Mouse (Mus musculus): ENCODE data around the gene Galntl5. TPM values are rescaled to one million over a fixed set of nuclear protein-coding genes. Genes with fewer than 3 reads are reported as not detected.
A peak's percentile ranks its signal among the peaks of the same experiment; 100 is the strongest.
"Not testable (repeated sequence)": the region's sequence is repeated elsewhere in the genome, so short reads cannot be mapped to it uniquely, and the experiment has no call there.

The Galntl5 gene
- polyA plus RNA-seq, 1 experiment from 2014 or later, result not detected

DNA sequence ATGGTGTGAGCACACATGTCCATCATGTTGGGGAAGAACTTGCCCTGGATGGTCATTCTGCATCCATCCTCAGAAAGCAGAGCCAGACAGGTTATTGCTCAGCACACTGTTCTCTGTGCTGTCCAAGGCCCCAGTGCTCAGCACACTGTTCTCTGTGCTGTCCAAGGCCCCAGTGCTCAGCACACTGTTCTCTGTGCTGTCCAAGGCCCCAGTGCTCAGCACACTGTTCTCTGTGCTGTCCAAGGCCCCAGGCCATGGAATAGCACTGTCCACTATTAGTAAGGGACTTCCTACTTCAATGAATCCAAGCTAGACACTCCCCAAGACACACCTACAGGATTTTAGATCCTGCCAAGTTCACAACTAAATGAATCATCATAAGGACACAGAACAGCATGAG is 32.0 kb downstream of the Galntl5 start:
- H3K4me2 ChIP-seq; H3K9ac ChIP-seq; H3K4me3 ChIP-seq; H3K4me1 ChIP-seq (replicated peaks); H3K27ac ChIP-seq (replicated peaks); H3K27me3 ChIP-seq; H3K36me3 ChIP-seq; ATAC-seq (ENCODE audit: low read depth); H3K9me3 ChIP-seq: not testable (repeated sequence)

DNA sequence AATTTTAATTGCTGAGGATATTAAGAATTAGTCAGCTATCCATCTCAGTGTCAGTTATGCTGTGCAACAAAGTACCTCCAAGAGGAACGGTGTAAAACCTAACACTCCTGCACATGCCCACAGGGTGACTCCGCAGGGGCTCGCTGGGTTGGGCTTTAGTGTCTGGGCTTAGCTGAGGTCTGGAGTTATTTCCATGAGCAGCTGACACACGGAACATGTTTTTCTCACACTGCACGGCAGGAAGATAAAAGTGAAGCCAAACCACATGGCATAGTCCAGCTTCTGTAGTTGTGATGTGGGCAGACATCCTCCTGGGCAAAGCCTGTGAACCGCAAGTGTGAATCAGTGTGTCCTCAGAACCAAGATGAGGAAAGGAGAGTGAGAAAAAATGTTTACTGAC is 33.7 kb downstream of the Galntl5 start:
- 81% methylated on average over 6 of the region's 6 CpGs for WGBS
- H3K4me1 ChIP-seq (replicated peaks), result no peaks in the 10 kb centered on the region
- H3K4me3 ChIP-seq, result no peak overlapping the region
- H3K27ac ChIP-seq (replicated peaks), result no peak overlapping the region
- H3K4me2 ChIP-seq, result no peak overlapping the region
- H3K9ac ChIP-seq, result no peak overlapping the region
- no peaks in the 10 kb centered on the region for H3K36me3 ChIP-seq
- H3K27me3 ChIP-seq, result no peaks in the 10 kb centered on the region
- ATAC-seq (ENCODE audit: low read depth), result no peak
- no peaks in the 10 kb centered on the region for H3K9me3 ChIP-seq

DNA sequence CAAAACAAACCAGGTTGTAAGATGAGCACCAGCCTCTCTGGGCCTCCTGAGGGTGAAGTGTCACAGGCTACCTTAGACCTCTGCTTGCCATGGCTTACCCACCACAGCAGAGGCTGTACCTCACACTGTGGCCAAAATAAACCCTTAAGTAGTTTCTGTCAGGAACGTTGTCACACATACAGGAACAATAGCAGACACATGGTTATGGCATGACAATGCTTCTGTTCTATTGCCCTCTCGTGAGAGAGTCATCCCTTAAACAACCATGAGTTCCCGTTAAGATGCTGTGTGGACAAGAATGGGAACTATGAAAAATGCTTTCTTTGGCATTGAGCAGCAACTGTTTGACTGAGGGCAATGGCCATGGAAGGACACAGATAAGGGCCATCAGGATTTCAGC is 40.3 kb downstream of the Galntl5 start, which contains the start of gene Galnt11:
TSS of gene Galnt11 (plus strand) at position 301 of the 400 bp plus-strand sequence.
- H3K9ac ChIP-seq, result peak within 1 kb of the TSS; percentile 83
- H3K27me3 ChIP-seq, result no peaks in the 10 kb centered on the region
- ATAC-seq (ENCODE audit: low read depth), result no peak
- H3K36me3 ChIP-seq, result 0 out of 2 replicates have a peak, but pooled peaks cover 6% of the 10 kb centered on the region
- H3K9me3 ChIP-seq, result no peaks in the 10 kb centered on the region
- H3K27ac ChIP-seq (replicated peaks), result peak within 1 kb of the TSS; percentile 90
- H3K4me1 ChIP-seq (replicated peaks), result peaks cover 19% of the 10 kb centered on the region
- H3K4me2 ChIP-seq, result peak within 1 kb of the TSS; percentile 58
- WGBS, result 91% methylated on average over 3 of the region's 3 CpGs
- peak within 1 kb of the TSS; percentile 64 for H3K4me3 ChIP-seq

DNA sequence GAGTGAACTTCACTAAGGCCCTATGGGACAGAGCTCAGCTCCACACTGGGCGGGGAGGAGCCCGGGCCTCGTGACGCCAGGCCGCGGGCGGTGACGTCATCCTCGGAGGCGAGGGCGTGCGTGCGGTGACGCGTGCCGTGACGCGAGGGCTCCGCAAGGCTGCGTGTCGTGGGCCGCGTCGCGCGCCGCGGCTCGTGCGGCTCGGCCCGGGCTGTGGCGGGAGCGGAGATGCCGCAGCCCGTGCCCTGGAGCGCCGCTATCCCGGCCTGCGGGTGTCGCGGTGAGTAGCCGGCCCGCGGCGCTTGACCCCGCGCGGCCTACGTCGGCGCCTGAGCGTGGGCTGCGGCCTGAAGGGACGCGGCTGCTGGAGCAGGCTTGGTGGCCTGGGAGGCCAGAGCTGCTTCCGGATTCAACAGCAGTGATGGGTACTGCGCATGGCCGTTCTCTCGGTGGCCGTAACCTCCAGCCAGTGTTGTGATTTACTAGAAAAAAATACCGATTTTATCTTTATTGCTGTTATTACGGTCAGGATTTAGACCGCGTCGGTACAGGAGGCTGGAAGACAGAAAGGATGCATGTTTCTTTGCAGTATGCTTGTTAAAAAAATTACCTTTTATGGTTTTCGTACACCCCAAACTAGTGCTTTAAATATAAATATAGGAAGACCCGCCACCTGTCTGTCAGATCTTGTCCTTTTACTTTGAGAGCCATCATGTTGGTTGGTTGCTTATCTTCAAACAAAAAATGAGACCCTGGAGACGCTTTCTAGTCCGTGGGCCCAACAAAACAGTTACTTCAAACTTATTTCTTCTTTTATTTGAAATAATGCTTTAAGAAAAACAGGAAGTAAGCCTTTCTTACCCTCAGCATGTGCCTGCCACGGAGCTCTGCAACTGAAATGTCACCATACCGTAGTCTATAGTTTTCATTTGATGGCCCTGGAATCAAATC is 41.8 kb downstream of the Galntl5 start, which contains the start of gene E130116L18Rik:
TSS of gene E130116L18Rik (minus strand) at position 402 of the 951 bp plus-strand sequence.
- peak; percentile 98 for ATAC-seq (ENCODE audit: low read depth)
- WGBS, result 5% methylated on average over 66 of the region's 72 CpGs
- H3K4me2 ChIP-seq, result peak within 1 kb of the TSS; percentile 58
- H3K9ac ChIP-seq, result peak within 1 kb of the TSS; percentile 83
- H3K36me3 ChIP-seq, result 0 out of 2 replicates have a peak, but pooled peaks cover 11% of the 10 kb centered on the region
- peak within 1 kb of the TSS; percentile 90 for H3K27ac ChIP-seq (replicated peaks)
- peaks cover 19% of the 10 kb centered on the region for H3K4me1 ChIP-seq (replicated peaks)
- no peaks in the 10 kb centered on the region for H3K9me3 ChIP-seq
- no peaks in the 10 kb centered on the region for H3K27me3 ChIP-seq
- H3K4me3 ChIP-seq, result peak within 1 kb of the TSS; percentile 64

DNA sequence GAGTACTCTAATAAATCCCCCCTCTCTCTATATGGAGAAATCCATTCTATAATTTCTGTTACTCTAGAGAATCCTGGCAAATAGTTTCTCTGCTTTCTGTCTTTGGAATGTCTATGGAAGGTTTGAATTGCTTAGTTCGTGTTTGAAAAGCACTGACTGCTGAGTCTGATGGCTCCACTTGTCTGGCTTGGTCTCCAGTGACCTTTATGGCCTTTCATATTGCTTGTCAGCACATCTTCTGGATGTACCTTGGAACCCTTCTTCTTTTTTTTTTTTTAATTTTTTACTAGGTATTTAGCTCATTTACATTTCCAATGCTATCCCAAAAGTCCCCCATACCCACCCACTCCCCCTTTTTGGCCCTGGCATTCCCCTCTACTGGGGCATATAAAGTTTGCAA is 43.1 kb downstream of the Galntl5 start:
- peaks cover 20% of the 10 kb centered on the region; the same call in 1 of the 2 replicates for H3K36me3 ChIP-seq
- peak overlapping the region; percentile 58 for H3K4me2 ChIP-seq
- not testable (repeated sequence) for H3K27me3 ChIP-seq; ATAC-seq (ENCODE audit: low read depth); H3K9ac ChIP-seq; H3K27ac ChIP-seq (replicated peaks); H3K9me3 ChIP-seq
- 0 out of 2 replicates have a peak overlapping the region, but pooled peaks have one; percentile 64 for H3K4me3 ChIP-seq
- peaks cover 19% of the 10 kb centered on the region for H3K4me1 ChIP-seq (replicated peaks)
- 94% methylated on average over 1 of the region's 1 CpGs for WGBS

DNA sequence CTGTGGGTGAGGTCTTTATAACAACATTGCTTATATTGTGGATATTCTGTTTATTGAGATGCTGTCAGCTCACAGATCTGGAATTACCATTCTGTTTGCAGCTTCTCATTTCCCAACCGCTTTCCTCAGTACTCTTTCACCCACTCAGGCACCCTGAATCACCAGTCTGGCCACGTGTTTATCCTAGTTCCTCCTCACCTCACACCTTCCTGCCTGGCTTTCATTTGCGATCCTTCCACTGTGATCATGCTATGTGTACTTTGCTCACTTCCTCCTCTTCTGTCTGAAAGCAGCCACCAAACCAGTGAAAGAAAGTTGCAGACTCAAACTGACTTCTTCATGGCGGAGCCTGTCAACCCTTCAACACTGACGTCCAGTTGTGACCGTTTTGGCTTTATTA is 61.8 kb downstream of the Galntl5 start:
- no peak for ATAC-seq (ENCODE audit: low read depth)

DNA sequence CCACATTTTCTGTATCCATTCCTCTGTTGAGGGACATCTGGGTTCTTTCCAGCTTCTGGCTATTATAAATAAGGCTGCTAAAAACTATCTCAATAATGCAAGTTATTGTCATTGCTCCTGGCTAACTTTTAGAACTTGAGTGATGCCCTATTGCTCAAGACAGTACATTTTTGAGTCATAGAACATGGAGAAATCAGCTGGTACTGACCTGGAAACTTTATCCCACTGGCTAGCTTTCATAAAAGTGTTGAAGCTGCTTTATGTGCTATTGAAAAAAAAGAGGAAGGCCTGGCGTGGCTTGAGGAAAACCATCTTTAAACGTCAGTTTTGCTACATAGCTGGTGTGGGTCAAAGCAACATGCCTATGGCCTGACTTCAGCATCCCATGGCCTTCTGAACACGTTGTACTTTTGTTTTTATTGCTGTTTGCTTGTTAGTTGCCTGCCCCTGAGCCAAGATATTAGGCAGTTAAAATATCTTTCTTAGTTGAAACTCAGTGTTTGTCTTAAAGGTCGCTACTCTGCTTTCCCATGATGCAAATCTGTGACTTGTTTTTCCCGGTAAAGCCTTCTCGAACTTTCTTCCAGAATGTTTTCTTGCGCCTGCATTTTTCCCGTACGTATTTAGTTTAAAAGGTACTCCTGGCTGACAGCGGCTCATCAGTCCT is 64.7 kb downstream of the Galntl5 start:
- Histone ChIP-seq H3K27me3 (no peaks in the 10 kb centered on the region), H3K4me2 (no peak overlapping the region), H3K27ac (replicated peaks) (no peak overlapping the region), H3K9me3 (no peaks in the 10 kb centered on the region), H3K36me3 (peaks cover 45% of the 10 kb centered on the region), H3K4me3 (no peak overlapping the region), H3K9ac (no peak overlapping the region), H3K4me1 (replicated peaks) (no peaks in the 10 kb centered on the region)
- no peak for ATAC-seq (ENCODE audit: low read depth)
- 93% methylated on average over 10 of the region's 10 CpGs for WGBS

More for the DNA sequence above, 61.8 kb downstream of the Galntl5 start:
- no peaks in the 10 kb centered on the region for H3K4me1 ChIP-seq (replicated peaks)
- H3K9me3 ChIP-seq, result no peaks in the 10 kb centered on the region
- H3K9ac ChIP-seq, result no peak overlapping the region
- H3K36me3 ChIP-seq, result peaks cover 27% of the 10 kb centered on the region
- no peak overlapping the region for H3K4me3 ChIP-seq
- H3K27me3 ChIP-seq, result no peaks in the 10 kb centered on the region
- H3K4me2 ChIP-seq, result no peak overlapping the region
- no peak overlapping the region for H3K27ac ChIP-seq (replicated peaks)
- WGBS, result 92% methylated on average over 6 of the region's 6 CpGs

DNA sequence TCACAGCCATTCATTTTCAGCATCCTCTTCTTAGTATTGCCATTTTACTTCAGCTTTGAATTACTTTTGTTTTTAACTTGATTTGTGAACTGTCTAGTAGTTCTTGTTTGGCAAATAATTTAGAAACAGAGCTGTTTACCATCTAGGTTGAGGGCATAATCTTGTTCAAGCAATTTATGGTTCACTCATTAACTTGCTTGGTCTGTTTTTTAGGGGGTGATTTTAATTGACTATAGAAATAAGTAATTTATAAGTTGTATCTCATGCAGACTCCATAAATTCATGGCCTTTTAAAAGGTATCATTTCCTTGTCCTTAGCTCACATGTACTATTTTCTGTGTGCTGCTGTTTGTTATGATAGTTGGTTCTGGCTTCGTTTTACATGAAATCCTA is 65.2 kb downstream of the Galntl5 start:
- WGBS, result 83% methylated on average over 1 of the region's 1 CpGs
- Histone ChIP-seq H3K27ac (replicated peaks) (no peak overlapping the region), H3K36me3 (peaks cover 47% of the 10 kb centered on the region), H3K9me3 (no peaks in the 10 kb centered on the region), H3K27me3 (no peaks in the 10 kb centered on the region), H3K4me2 (no peak overlapping the region), H3K4me3 (no peak overlapping the region), H3K9ac (no peak overlapping the region), H3K4me1 (replicated peaks) (no peaks in the 10 kb centered on the region)
- no peak for ATAC-seq (ENCODE audit: low read depth)

DNA sequence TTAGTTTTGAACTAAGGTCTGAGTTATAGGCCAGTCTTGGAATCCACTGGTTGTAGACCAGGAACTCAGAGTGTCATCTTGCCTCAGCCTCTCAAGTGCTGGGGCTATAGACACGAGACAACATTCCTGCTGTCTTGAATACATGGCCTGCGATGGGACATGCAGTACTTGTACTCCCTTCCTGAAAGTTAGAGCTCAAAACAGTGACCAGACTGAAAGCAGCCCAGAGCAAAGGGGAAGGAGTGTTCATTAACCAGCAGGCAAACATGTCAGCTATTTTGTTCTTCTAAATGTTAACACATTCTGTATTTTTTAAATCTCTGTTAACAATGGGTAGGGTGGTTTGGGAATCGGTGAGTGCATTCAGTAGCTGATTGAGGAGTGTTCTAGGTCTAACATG is 65.8 kb downstream of the Galntl5 start:
- no peak overlapping the region for H3K9ac ChIP-seq
- H3K4me3 ChIP-seq, result no peak overlapping the region
- H3K36me3 ChIP-seq, result peaks cover 49% of the 10 kb centered on the region
- no peaks in the 10 kb centered on the region for H3K9me3 ChIP-seq
- WGBS, result 87% methylated on average over 3 of the region's 3 CpGs
- no peak overlapping the region for H3K4me2 ChIP-seq
- H3K4me1 ChIP-seq (replicated peaks), result no peaks in the 10 kb centered on the region
- no peak for ATAC-seq (ENCODE audit: low read depth)
- H3K27ac ChIP-seq (replicated peaks), result no peak overlapping the region
- no peaks in the 10 kb centered on the region for H3K27me3 ChIP-seq

DNA sequence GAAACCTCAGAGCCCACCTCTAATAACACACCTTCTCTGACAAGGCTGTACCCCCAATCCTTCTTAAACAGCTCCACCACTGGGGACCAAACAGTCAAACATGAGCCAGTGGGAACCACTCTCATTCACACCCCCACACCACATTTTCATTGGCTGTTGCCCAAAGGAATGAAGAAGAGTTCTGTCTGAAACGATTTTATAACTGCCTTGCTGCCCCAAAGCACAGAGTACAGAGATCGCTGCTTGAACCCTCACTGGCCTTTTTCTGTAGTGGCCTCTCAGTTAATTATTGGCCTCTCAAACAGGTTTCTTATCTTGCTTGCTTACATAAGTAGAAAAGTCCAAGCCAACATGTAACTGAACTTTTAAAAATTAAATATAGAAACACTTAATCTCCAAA is 71.2 kb downstream of the Galntl5 start:
- H3K27ac ChIP-seq (replicated peaks), result no peak overlapping the region
- no peaks in the 10 kb centered on the region for H3K9me3 ChIP-seq
- ATAC-seq (ENCODE audit: low read depth), result no peak
- H3K36me3 ChIP-seq, result peaks cover 90% of the 10 kb centered on the region
- no peaks in the 10 kb centered on the region for H3K27me3 ChIP-seq
- H3K9ac ChIP-seq, result no peak overlapping the region
- no peaks in the 10 kb centered on the region for H3K4me1 ChIP-seq (replicated peaks)
- 79% methylated on average over 2 of the region's 2 CpGs for WGBS
- H3K4me3 ChIP-seq, result no peak overlapping the region
- no peak overlapping the region for H3K4me2 ChIP-seq

DNA sequence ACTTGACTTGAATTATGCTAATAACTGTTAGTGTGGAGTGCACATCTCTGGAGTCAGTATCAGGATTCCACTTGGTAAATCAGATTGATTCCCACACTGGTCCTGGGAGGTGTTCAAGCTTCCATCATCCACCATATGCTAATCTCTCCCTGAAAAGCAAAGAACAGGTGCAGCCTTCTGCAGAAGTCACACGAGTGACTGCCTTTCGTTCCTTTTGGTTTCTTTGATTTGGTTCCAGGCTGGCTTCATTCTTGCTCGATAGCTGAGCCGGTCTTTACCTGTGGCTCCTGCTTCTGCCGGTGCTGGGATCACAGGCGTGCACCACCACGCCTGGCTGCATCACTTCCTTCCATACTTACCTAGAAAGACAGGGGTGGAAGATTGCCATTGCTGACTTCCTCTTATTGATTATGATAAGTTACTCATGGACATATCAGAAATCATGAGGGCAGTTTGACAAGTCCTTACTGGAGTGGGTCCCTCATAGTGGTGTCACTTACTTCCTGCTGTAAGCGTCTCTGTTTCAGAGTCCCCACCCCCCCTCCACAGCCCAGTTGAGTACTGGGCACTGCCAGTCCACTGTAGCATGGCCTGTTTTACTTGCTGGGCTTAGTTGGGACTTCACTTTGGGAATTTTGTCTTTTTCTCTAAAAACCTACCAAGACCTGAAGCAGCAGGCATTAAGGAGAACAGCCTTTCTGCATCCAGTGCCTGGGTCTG is 71.7 kb downstream of the Galntl5 start:
- no peak overlapping the region for H3K27ac ChIP-seq (replicated peaks)
- WGBS, result 95% methylated on average over 8 of the region's 8 CpGs
- H3K9me3 ChIP-seq, result no peaks in the 10 kb centered on the region
- H3K36me3 ChIP-seq, result peaks cover 96% of the 10 kb centered on the region
- ATAC-seq (ENCODE audit: low read depth), result no peak
- no peak overlapping the region for H3K9ac ChIP-seq
- no peaks in the 10 kb centered on the region for H3K27me3 ChIP-seq
- H3K4me1 ChIP-seq (replicated peaks), result no peaks in the 10 kb centered on the region
- H3K4me3 ChIP-seq, result no peak overlapping the region
- no peak overlapping the region for H3K4me2 ChIP-seq

DNA sequence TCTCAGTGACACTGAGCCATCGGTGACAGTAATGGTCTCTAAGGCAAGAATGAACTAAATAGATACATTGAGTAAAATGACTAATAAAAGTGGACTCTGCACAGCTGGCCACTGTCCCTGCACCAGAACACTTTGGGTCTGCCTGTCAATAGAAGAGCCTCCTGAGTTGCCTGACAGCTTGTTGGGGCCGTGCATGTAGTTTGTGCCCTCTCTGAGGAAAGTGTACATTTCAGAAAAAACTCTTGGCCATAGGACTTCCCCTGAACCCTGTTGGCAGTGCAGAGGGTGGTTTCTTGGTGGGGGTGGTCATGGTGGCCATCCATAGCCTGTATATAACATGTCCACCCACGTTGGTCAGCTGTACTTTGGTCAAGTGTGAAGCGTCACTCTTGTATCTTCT is 73.2 kb downstream of the Galntl5 start:
- Histone ChIP-seq H3K27me3 (no peaks in the 10 kb centered on the region), H3K4me3 (no peak overlapping the region), H3K36me3 (peaks cover 100% of the 10 kb centered on the region), H3K4me2 (no peak overlapping the region), H3K9me3 (no peaks in the 10 kb centered on the region), H3K9ac (no peak overlapping the region), H3K27ac (replicated peaks) (no peak overlapping the region), H3K4me1 (replicated peaks) (no peaks in the 10 kb centered on the region)
- 97% methylated on average over 4 of the region's 4 CpGs for WGBS
- no peak for ATAC-seq (ENCODE audit: low read depth)

All from neural tube, embryonic 13.5 days (tissue).